ENCODE assay signal across 16 mouse cellular contexts in the genomic region with DNA sequence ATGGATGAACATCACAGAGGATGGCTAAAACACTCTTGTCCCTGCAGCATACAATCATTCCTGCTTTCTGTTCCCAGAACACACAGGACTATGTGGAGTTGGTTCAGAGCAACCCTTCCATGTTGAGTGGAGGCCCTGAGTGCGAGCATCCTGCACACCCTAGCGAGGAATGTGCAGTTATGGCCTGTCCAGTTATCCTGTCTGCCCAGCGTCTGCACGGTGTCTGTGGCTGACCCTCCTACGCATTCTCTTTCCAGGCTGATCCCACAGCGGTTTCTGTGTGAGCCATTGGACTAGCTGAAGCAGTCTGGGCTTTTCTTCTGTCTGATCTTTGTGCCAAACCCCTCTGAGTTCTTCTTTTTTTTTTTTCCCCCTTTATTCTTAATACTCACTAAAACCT.
"Had no signal": no experiment of that assay in that cellular context is flagged by ENCODE, and none has a peak within 500 bp of the region (broad histone marks: within the 10 kb centered on the region; RNA-seq: fewer than 3 reads in every experiment).

No protein-coding gene starts in this region.

- H3K4me2 ChIP-seq: liver, embryonic 11.5 days; liver, embryonic 15.5 days; lung, embryonic 14.5 days; midbrain, embryonic 15.5 days; neural tube, embryonic 13.5 days; stomach, embryonic 15.5 days had no signal

- H3K36me3 ChIP-seq: liver, embryonic 15.5 days; midbrain, embryonic 15.5 days had no signal

- H3K9ac ChIP-seq: liver, embryonic 15.5 days; lung, embryonic 14.5 days; midbrain, embryonic 15.5 days; neural tube, embryonic 13.5 days; stomach, embryonic 15.5 days had no signal

- H3K27ac ChIP-seq: kidney, postnatal 0 days; limb, embryonic 10.5 days; liver, embryonic 15.5 days; midbrain, embryonic 15.5 days; neural tube, embryonic 13.5 days; stomach, embryonic 15.5 days had no signal

- H3K9me3 ChIP-seq: limb, embryonic 10.5 days; liver, embryonic 15.5 days; midbrain, embryonic 15.5 days; neural tube, embryonic 13.5 days; stomach, embryonic 15.5 days had no signal

- DNase-seq: kidney, adult 8-10 months; kidney, postnatal 36 days; layer of hippocampus, adult 9-11 months; lung, embryonic 14.5 days; lung, postnatal 14 days; retina, postnatal 1 day; right cerebral cortex, postnatal 4 days; thymus, adult 2 months; thymus, postnatal 25 days had no signal

- H3K27me3 ChIP-seq: liver, embryonic 15.5 days; midbrain, embryonic 15.5 days; neural tube, embryonic 13.5 days; stomach, embryonic 15.5 days had no signal

- ATAC-seq: midbrain, embryonic 15.5 days had no signal

- H3K4me3 ChIP-seq: limb, embryonic 10.5 days; liver, embryonic 15.5 days; midbrain, embryonic 15.5 days; neural tube, embryonic 13.5 days; stomach, embryonic 15.5 days had no signal

- H3K4me1 ChIP-seq: limb, embryonic 10.5 days; liver, embryonic 15.5 days; midbrain, embryonic 15.5 days; neural tube, embryonic 13.5 days; stomach, embryonic 15.5 days had no signal
